Mouse (Mus musculus): ENCODE measurements around the gene Farp2.

Farp2 gene

GRCm38 (mm10) chr1:93603921-93604320, 92.0 kb downstream of the Farp2 start:
- TF ChIP-seq GATA4 (IDR thresholded peaks at IDR 0.05; ENCODE audit: insufficient replicate concordance, low read length): no peak

- no peak for TF ChIP-seq GATA4 (IDR thresholded peaks at IDR 0.05; ENCODE audit: insufficient replicate concordance, low read length)
Measured at GRCm38 (mm10) chr1:93607090-93608083, 95.5 kb downstream of the Farp2 start.

GRCm38 (mm10) chr1:93608696-93609245, 96.9 kb downstream of the Farp2 start:
- no peak for TF ChIP-seq GATA4 (IDR thresholded peaks at IDR 0.05; ENCODE audit: insufficient replicate concordance, low read length)

- no peak for TF ChIP-seq GATA4 (IDR thresholded peaks at IDR 0.05; ENCODE audit: insufficient replicate concordance, low read length)
Measured at GRCm38 (mm10) chr1:93609762-93610161, 97.9 kb downstream of the Farp2 start.

- no peak for TF ChIP-seq GATA4 (IDR thresholded peaks at IDR 0.05; ENCODE audit: insufficient replicate concordance, low read length)
Measured at GRCm38 (mm10) chr1:93618059-93618748, 106.3 kb downstream of the Farp2 start.

GRCm38 (mm10) chr1:93618948-93619347, 107.1 kb downstream of the Farp2 start:
- TF ChIP-seq GATA4 (IDR thresholded peaks at IDR 0.05; ENCODE audit: insufficient replicate concordance, low read length): no peak

- TF ChIP-seq GATA4 (IDR thresholded peaks at IDR 0.05; ENCODE audit: insufficient replicate concordance, low read length): peak; percentile 66; the same call in 1 of the 2 replicates
Measured at GRCm38 (mm10) chr1:93624502-93624901, 112.6 kb downstream of the Farp2 start.

GRCm38 (mm10) chr1:93630796-93631195, 118.9 kb downstream of the Farp2 start:
- no peak for TF ChIP-seq GATA4 (IDR thresholded peaks at IDR 0.05; ENCODE audit: insufficient replicate concordance, low read length)

- TF ChIP-seq GATA4 (IDR thresholded peaks at IDR 0.05; ENCODE audit: insufficient replicate concordance, low read length): no peak
Measured at GRCm38 (mm10) chr1:93632723-93633122, 120.8 kb downstream of the Farp2 start.

GRCm38 (mm10) chr1:93634481-93634891, 122.6 kb downstream of the Farp2 start:
- TF ChIP-seq GATA4 (IDR thresholded peaks at IDR 0.05; ENCODE audit: insufficient replicate concordance, low read length): no peak

GRCm38 (mm10) chr1:93635091-93635579, 123.3 kb downstream of the Farp2 start:
- no peak for TF ChIP-seq GATA4 (IDR thresholded peaks at IDR 0.05; ENCODE audit: insufficient replicate concordance, low read length)

- TF ChIP-seq GATA4 (IDR thresholded peaks at IDR 0.05; ENCODE audit: insufficient replicate concordance, low read length): peak; percentile 51; the same call in 1 of the 2 replicates
Measured at GRCm38 (mm10) chr1:93635580-93636192, 123.8 kb downstream of the Farp2 start.

GRCm38 (mm10) chr1:93636211-93636897, 124.5 kb downstream of the Farp2 start:
- TF ChIP-seq GATA4 (IDR thresholded peaks at IDR 0.05; ENCODE audit: insufficient replicate concordance, low read length): no peak

GRCm38 (mm10) chr1:93641978-93642377, 130.1 kb downstream of the Farp2 start:
- peak; percentile 69 for TF ChIP-seq GATA4 (IDR thresholded peaks at IDR 0.05; ENCODE audit: insufficient replicate concordance, low read length)
